Mouse (Mus musculus) adipose tissue, adult 10 weeks (tissue): ENCODE measurements around the gene Gm47283. TPM values are rescaled to one million over a fixed set of nuclear protein-coding genes. Genes with fewer than 3 reads are reported as not detected.

ENCODE experiments used
- polyA plus RNA-seq: library from polyadenylated mRNA; stranded (reverse); fragments of 350-450 nt; fragmentation: Illumina TruSeq; extraction: RNeasy Lipid Tissue Mini Kit (QIAGEN cat#74804); gene quantifications from one replicate; pipeline ENCODE4 v1.2.3, GENCODE M21; 2014; ENCODE audit warnings: low read depth, low replicate concordance

Gm47283 gene
- polyA plus RNA-seq, result not detected

GRCm38 (mm10) chrY:90784438-90784837, at the start of gene Gm47283:
Gene Gm47283, plus strand, starts transcription at chrY:90784738.

GRCm38 (mm10) chrY:90754721-90755120, 29.8 kb upstream of the Gm47283 start, which contains the start of gene Gm21860:
Gene Gm21860, minus strand, starts transcription at chrY:90754821.

GRCm38 (mm10) chrY:90839077-90839476, 54.5 kb downstream of the Gm47283 start, which contains the start of gene Gm21748:
Gene Gm21748, minus strand, starts transcription at chrY:90839177.

Other genes starting within 250 kb of the Gm47283 start
- gene Gm21860, start 29.9 kb upstream of the Gm47283 start, polyA plus RNA-seq, result not detected
- gene Gm21748, start 54.4 kb downstream of the Gm47283 start, polyA plus RNA-seq, result not detected